Mouse (Mus musculus) neural tube, embryonic 14.5 days (tissue): ENCODE data around the gene Luc7l. TPM values are rescaled to one million over a fixed set of nuclear protein-coding genes. Genes with fewer than 3 reads are reported as not detected.
"Not testable (repeated sequence)": the region's sequence is repeated elsewhere in the genome, so short reads cannot be mapped to it uniquely, and the experiment has no call there.

ENCODE experiments used
- ATAC-seq: fragments of 200-750 bp; cut with Nextera tagmentation; 2 replicates; pipeline ENCODE4 v1.8.0; 2017; ENCODE audit warnings: low read depth, mild to moderate bottlenecking, moderate TSS enrichment, moderate library complexity
- H3K27ac ChIP-seq: fragments of 300-500 bp; sonication (generic); 2 replicates; pipeline ENCODE4 v1.5.1; 2014; ENCODE audit warnings: low read depth, mild to moderate bottlenecking, control low read depth, low read length, moderate library complexity, mixed read lengths
- H3K27me3 ChIP-seq: fragments of 300-500 bp; sonication (generic); 2 replicates; pipeline ENCODE4 v1.6.1; 2014; ENCODE audit warnings: low read length; ENCODE audit not compliant: control insufficient read depth, insufficient read depth
- H3K36me3 ChIP-seq: fragments of 300-500 bp; sonication (generic); 2 replicates; pipeline ENCODE4 v1.6.1; 2014; ENCODE audit warnings: low read length, mixed read lengths; ENCODE audit not compliant: control insufficient read depth, insufficient read depth
- H3K4me1 ChIP-seq: fragments of 300-500 bp; sonication (generic); 2 replicates; pipeline ENCODE4 v1.6.1; 2014; ENCODE audit warnings: low read length; ENCODE audit not compliant: control insufficient read depth, insufficient read depth
- H3K4me2 ChIP-seq: fragments of 300-500 bp; sonication (generic); 2 replicates; pipeline ENCODE4 v1.6.1; 2014; ENCODE audit warnings: mild to moderate bottlenecking, low read depth, low read length, control low read depth
- H3K4me3 ChIP-seq: fragments of 300-500 bp; sonication (generic); 2 replicates; pipeline ENCODE4 v1.5.1; 2014; ENCODE audit warnings: low read depth, low read length, control low read depth, mixed read lengths
- H3K9ac ChIP-seq: fragments of 300-500 bp; sonication (generic); replicated peaks from 2 replicates; pipeline ENCODE4 v1.6.1; 2014; ENCODE audit warnings: low read depth, mild to moderate bottlenecking, control low read depth, low read length, mixed read lengths
- H3K9me3 ChIP-seq: fragments of 300-500 bp; sonication (generic); 2 replicates; pipeline ENCODE4 v1.6.1; 2016; ENCODE audit warnings: low read length; ENCODE audit not compliant: control insufficient read depth
- WGBS: fragments of 180-500 bp; shearing (Covaris S2); extraction: QIAGEN DNeasy Blood & Tissue Kit; methylation state at CpG from one replicate; pipeline ENCODE4 v1.1.7; 2014; 5-methylcytosine and 5-hydroxymethylcytosine counted together
- polyA plus RNA-seq: library from polyadenylated mRNA; unstranded; fragments of >200 nt; fragmentation: Nextera tagmentation; extraction: Ambion mirVana; gene quantifications from 2 replicates; pipeline ENCODE4 v1.2.1, GENCODE M21; 2014

The Luc7l gene
- polyA plus RNA-seq, 1 experiment from 2014 or later = 111 TPM

DNA sequence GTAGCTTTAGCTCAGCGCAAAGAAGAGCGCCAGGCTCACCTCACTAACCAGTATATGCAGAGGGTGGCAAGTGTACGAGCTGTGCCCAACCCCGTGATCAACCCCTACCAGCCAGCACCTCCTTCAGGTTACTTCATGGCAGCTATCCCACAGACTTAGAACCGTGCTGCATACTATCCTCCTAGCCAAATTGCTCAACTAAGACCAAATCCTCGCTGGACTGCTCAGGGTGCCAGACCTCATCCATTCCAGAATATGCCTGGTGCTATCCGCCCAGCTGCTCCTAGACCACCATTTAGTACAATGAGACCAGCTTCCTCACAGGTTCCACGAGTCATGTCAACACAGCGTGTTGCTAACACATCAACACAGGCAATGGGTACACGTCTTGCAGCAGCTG lies 16.9 kb downstream of the Luc7l start:
- not testable (repeated sequence) for H3K4me1 ChIP-seq, H3K4me3 ChIP-seq, H3K9me3 ChIP-seq, H3K27ac ChIP-seq, H3K4me2 ChIP-seq, ATAC-seq, H3K27me3 ChIP-seq, H3K9ac ChIP-seq
- peaks cover 42% of the 10 kb centered on the region for H3K36me3 ChIP-seq
- 97% methylated on average over 10 of the region's 10 CpGs for WGBS

GRCm38 (mm10) chr17:26272586-26272985 lies 19.9 kb downstream of the Luc7l start:
- WGBS = 92% methylated on average over 3 of the region's 3 CpGs
- Histone ChIP-seq H3K36me3 (peaks cover 43% of the 10 kb centered on the region), H3K4me3 (no peak overlapping the region), H3K4me2 (no peak overlapping the region), H3K9ac (no peak overlapping the region), H3K27ac (no peak overlapping the region), H3K4me1 (no peaks in the 10 kb centered on the region), H3K9me3 (no peaks in the 10 kb centered on the region), H3K27me3 (no peaks in the 10 kb centered on the region)
- no peak for ATAC-seq

GRCm38 (mm10) chr17:26275933-26276332 lies 23.2 kb downstream of the Luc7l start:
- Histone ChIP-seq H3K4me3 (no peak overlapping the region), H3K36me3 (peaks cover 54% of the 10 kb centered on the region), H3K4me1 (no peaks in the 10 kb centered on the region), H3K4me2 (no peak overlapping the region), H3K27me3 (no peaks in the 10 kb centered on the region), H3K9ac (no peak overlapping the region), H3K27ac (no peak overlapping the region), H3K9me3 (no peaks in the 10 kb centered on the region)
- no peak for ATAC-seq
- 93% methylated on average over 13 of the region's 13 CpGs for WGBS

- H3K9ac ChIP-seq = no peak overlapping the region
- no peaks in the 10 kb centered on the region for H3K4me1 ChIP-seq
- no peaks in the 10 kb centered on the region for H3K27me3 ChIP-seq
- H3K4me3 ChIP-seq = no peak overlapping the region
- H3K36me3 ChIP-seq = peaks cover 61% of the 10 kb centered on the region
- H3K4me2 ChIP-seq = no peak overlapping the region
- ATAC-seq = no peak
- WGBS = 96% methylated on average over 4 of the region's 4 CpGs
- H3K27ac ChIP-seq = no peak overlapping the region
- H3K9me3 ChIP-seq = no peaks in the 10 kb centered on the region
Measured at GRCm38 (mm10) chr17:26276711-26277110, 24.0 kb downstream of the Luc7l start.

GRCm38 (mm10) chr17:26286199-26286955 lies 33.7 kb downstream of the Luc7l start:
- 88% methylated on average over 8 of the region's 8 CpGs for WGBS
- Histone ChIP-seq H3K4me2 (no peak overlapping the region), H3K36me3 (peaks cover 68% of the 10 kb centered on the region), H3K4me3 (no peak overlapping the region), H3K27ac (no peak overlapping the region), H3K9ac (no peak overlapping the region), H3K4me1 (no peaks in the 10 kb centered on the region), H3K9me3 (no peaks in the 10 kb centered on the region), H3K27me3 (no peaks in the 10 kb centered on the region)
- no peak for ATAC-seq

DNA sequence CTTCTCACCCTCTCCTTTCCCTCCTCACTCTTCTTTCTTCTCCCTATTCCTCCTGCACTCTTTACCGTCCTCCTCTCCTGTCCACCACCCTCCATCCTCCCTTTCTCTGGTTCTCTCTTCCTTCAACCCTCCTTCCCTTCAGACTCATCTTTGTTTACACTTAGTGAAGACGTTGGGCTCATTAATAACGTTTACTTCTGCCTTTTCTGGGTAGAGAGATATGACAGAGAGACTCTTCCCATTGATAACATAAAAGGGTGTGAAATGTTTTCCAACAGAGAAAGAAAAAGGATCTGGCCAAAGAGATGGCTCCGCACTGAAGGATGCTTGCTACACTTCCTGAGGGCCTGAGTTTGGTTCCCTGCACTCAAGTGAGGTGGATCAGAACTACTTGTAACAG lies 36.8 kb downstream of the Luc7l start:
- 82% methylated on average over 4 of the region's 4 CpGs for WGBS
- no peaks in the 10 kb centered on the region for H3K4me1 ChIP-seq
- H3K9ac ChIP-seq = no peak overlapping the region
- no peaks in the 10 kb centered on the region for H3K9me3 ChIP-seq
- no peak for ATAC-seq
- no peak overlapping the region for H3K27ac ChIP-seq
- no peak overlapping the region for H3K4me3 ChIP-seq
- H3K36me3 ChIP-seq = peaks cover 40% of the 10 kb centered on the region
- H3K27me3 ChIP-seq = no peaks in the 10 kb centered on the region
- H3K4me2 ChIP-seq = no peak overlapping the region

DNA sequence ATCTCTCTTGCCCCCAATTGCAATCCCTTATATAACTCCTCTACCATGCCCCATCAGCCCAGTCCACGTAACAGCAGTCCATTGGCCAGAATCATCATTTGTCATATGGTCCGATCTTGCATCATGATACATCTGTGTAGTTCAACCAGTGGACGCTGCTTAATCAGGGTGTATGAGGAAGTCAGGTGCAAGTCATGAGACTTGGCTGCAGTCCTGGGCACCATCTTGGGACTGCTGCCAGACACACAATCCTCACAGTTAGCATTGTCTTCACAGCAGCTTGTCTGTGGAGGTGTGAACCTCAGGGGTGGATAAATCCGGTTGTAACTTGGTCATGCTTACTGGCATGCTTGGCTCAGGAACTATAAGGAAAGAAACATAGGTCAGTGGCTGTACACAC lies 45.6 kb downstream of the Luc7l start:
- 91% methylated on average over 4 of the region's 4 CpGs for WGBS
- not testable (repeated sequence) for ATAC-seq

DNA sequence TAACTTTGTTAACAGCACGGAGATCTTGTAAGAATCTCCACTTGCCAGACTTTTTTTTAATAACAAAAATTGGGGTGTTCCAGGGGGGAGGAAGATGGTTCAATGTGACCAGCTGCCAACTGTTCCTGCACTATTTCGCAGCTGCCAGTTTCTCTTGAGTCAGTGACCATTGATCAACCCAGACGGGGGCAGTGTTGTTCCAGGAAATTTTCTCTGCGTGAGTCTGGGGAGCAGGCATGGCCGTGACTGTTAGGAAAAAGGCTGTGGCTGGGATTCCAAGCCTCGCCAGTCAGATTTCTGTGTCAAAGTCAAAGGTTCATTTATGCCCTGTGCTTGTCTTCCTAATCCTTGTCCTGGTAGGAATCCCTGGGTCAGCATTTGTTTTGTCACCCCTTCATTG lies 61.6 kb downstream of the Luc7l start:
- Histone ChIP-seq H3K4me1 (no peaks in the 10 kb centered on the region), H3K36me3 (no peaks in the 10 kb centered on the region), H3K9me3 (no peaks in the 10 kb centered on the region), H3K4me3 (no peak overlapping the region), H3K27ac (no peak overlapping the region), H3K4me2 (no peak overlapping the region), H3K9ac (no peak overlapping the region), H3K27me3 (no peaks in the 10 kb centered on the region)
- no peak for ATAC-seq
- 16% methylated on average over 6 of the region's 6 CpGs for WGBS

More for the DNA sequence above, 45.6 kb downstream of the Luc7l start:
- not testable (repeated sequence) for H3K27ac ChIP-seq, H3K27me3 ChIP-seq, H3K4me2 ChIP-seq, H3K9ac ChIP-seq, H3K36me3 ChIP-seq, H3K9me3 ChIP-seq, H3K4me3 ChIP-seq, H3K4me1 ChIP-seq

GRCm38 (mm10) chr17:26315474-26315873 lies 62.8 kb downstream of the Luc7l start:
- no peak for ATAC-seq
- Histone ChIP-seq H3K4me1 (no peaks in the 10 kb centered on the region), H3K4me2 (no peak overlapping the region), H3K36me3 (no peaks in the 10 kb centered on the region), H3K27ac (no peak overlapping the region), H3K4me3 (no peak overlapping the region), H3K27me3 (no peaks in the 10 kb centered on the region), H3K9ac (no peak overlapping the region), H3K9me3 (no peaks in the 10 kb centered on the region)
- WGBS = 34% methylated on average over 10 of the region's 10 CpGs
